Mouse (Mus musculus): ENCODE measurements at regions not wholly inside any gene's neighbourhood (a gene's known extent, or its start where the extent isn't known, plus 50 kb on each side); places are given as distances from the start of the nearest gene placed in this dataset.

DNA sequence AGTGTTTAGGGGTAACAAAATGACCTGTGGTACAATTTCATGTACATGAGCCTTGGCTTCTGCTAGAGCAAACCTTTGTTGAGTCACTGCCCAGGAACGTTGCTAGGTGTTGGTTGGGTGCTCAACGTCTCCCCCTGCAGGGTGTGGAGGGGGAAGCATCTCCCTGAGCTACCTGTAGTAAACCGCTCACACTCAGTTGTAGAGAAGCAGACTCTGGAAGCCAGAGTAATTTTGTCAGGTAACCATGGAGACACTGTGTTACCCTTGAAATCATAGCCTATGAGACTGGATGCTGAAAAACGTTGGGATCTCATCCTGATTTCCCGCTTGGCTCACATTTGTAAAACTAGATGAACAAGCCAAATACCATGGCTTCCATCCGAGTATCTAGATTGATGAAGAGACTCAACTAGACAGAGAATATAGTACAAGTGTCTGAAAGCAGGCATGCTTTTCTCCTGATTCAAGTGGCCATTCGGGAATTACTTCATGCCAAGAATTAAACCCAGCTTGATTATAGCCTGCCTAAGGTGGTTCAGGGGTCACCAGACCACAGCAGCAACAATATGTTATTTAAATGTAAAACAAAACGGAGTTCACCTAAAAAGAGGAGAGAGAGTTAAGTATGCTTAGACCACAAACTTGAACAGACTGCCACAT, 63.7 kb upstream of the Ctla4 start:
- DNase-seq (ENCODE audit: low read depth, low spot score): peak; percentile 66

DNA sequence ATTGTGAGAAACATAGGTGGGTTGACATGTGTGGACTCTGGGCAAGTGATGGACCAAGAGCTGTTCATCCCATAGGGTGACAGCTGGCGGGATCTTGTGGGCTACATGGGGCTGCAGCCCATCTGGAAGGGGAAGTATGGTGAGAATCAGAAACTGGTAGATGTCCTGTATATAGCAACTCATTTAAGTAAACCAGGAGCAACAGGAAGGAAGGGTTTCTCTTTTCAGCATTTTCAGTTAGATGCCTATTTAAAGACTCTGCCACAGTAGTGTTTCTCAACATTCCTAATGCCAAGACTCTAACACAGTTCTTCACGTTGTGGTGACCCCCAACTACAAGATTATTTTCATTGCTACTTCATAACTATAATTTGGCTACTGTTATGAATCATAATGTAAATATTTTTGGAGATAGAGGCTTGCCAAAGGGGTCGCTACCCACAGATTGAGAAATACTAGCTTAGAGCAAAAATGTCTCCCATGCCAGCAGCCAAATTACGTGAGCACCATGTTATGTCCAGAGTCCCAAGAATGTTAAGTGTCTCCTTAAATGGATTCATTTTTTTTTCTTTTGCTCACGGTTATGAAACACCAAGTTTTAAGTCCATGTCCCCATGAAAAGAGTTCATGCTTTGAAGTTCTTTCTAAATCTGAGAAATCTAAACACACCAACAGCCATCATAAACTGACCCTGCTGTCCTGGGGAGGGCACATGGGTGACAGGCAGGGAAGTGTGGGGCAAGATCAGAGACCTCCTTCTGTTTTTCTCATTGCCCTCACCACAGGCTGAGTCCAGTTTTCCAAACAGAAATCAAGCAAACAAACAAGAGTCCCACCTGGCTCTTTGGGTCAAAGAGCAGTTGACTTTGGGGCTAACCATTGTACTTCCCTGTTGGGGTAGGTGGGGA, 62.3 kb upstream of the Ctla4 start:
- no peak for DNase-seq (ENCODE audit: low read depth, low spot score)

DNA sequence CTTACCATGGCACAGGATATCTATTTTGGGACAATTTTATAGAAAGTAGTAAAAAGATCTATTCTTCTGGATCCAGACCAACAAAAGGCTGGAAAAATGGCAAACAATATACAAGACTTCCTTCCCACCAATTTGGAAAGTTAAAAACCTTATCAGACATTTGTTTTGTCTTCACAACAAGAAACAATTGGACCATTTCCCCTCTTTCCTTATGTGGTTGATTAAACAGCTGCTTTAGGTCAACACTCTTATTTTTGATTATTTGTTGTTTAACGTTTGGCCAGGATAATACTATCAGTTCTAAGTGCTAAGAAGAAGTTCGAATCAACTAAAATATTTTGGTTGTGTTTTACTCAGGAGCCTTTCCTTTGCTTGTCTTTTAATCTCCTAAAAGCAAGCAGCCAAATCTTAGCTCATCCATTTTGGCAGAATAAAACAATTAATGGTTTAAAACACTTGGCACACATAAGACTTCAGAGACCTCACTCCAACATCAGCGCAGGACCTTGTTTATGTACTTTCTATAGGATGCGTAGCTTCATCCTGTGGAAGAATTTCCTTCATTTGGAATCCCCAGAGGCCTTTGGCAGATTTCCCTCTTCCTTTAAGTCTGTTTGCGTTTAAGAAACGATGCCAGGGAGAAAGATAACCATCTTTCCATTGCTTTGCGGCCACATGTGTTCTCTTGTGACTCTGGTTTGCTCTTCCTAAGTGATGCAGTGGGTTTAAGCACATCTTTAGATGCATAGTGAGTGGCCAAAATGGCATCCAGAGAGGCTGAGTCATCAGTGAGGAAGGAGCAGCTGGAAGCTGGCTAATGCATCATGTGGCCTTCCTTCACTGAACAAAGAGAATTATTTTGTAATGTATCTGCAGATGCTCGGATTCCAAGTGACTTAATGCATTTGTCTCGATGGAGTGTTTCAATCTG, 61.3 kb upstream of the Ctla4 start:
- peak; percentile 63 for DNase-seq (ENCODE audit: low read depth, low spot score)

DNA sequence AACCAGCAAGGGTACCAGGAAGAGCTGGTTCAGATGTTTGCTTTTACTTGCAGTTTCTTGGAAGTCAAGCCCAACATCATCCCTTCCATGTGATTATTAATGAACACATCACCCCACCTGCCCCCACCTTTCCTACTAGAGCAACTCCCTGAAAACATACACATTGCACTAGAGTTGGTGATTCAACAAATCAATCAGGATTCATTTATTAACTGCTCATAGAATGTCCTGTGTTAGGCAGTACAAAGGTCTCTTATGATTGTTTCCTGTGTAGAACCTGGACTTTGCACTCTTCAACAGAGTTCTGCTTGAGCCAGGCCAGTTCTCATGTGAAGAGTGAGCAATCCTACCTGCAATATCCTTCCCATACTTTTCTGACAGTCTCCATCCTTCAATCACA, 59.8 kb upstream of the Ctla4 start:
- DNase-seq (ENCODE audit: low read depth, low spot score): no peak

DNA sequence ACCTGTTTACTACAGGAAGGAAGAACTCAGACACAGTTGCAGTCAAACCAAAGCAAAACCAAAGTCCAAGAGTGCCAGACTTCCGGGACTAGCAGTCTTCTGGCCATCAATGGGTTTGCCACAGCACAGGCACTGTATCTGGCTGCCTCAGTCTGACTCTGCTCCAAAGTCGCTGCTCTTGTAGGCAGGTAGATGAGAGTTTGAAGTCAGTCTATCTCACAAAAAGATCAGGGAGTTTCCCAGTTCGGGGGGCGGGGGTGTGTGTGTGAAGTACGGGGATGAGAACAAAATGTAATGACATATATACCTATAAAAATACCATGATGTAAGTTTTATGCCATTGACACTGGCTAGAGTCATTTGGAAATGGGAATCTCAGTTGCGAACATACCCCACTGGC, 58.6 kb upstream of the Ctla4 start:
- DNase-seq (ENCODE audit: low read depth, low spot score): no peak

DNA sequence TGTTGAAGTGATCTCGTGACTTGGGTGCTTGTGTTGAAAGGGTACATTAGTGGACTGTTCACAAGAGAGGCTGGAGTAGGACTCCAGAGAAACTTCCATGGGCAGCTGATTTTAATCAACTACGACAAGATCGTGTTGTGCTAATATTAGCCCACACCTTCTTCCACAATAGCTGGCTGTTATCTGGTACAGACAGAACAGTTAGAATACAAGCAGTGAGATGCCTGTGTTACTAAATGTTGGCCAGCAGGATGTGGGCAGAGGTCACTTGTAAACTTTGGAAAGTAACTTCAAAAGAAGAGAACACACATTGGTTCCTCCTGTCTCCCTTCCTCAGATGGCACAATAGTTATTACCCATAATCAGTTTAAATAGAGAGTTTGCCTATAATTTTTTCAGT, 57.0 kb upstream of the Ctla4 start:
- no peak for DNase-seq (ENCODE audit: low read depth, low spot score)

DNA sequence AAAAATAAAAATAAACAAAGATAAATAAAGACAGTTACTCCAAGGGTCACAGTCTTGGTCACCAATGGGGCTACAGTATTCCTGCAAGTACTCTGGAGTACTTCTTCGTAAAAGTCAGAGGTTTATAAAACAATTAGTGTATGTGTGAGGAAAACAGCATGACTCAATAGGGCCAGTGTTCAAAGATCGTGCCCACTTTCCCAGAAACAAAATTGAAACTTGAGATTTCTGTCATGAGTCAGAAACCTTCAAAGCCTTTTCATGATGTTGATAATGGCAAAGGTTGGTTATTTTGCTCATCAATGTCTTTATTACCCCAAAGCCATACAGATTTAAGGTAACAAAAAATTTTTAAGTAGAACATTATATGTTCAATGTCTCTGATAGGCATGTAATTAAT, 53.1 kb upstream of the Ctla4 start:
- no peak for DNase-seq (ENCODE audit: low read depth, low spot score)
